Mouse (Mus musculus) activated CD4-positive, CD25-positive, alpha-beta regulatory T cell, adult 4 months (primary cell): ENCODE data around the gene Gm9958. TPM values are rescaled to one million over a fixed set of nuclear protein-coding genes. Genes with fewer than 3 reads are reported as not detected.

Experiments used
- ATAC-seq: one replicate; pipeline ENCODE4 v1.8.0; 2017
- polyA plus RNA-seq, 2 experiments: library from polyadenylated mRNA; unstranded; fragments of 100-300 nt; shearing (Covaris generic); gene quantifications; one replicate each; pipeline ENCODE4 v1.2.1; 2017

Gm9958 gene
- polyA plus RNA-seq, 2 experiments from 2014 or later = 0.61 to 7.6 TPM

GRCm38 (mm10) chr5:90414142-90414924, 47.3 kb downstream of the Gm9958 start:
- no peak for ATAC-seq

DNA sequence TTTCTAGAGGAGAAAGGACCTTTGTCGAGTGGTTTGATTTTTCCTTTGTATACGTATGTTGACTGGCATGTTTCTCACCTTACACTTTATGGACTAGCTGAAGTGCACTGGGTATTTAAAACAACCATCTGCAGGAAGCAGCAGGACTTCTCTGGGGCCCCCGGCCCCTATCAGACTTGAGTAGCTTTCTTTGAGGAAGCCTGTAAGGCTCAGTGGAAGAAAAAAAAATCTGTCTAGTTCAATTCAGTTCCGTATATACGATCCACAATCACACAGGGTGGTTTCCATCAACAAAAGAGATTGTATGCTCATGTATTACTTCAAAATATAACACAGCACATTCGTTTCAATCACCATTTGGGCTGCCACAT, 47.9 kb downstream of the Gm9958 start:
- ATAC-seq = no peak

Other genes starting within 250 kb of the Gm9958 start
- 10 to 100 TPM; 14.9 to 24.0 TPM for gene Cox18, start 143.2 kb upstream of the Gm9958 start, polyA plus RNA-seq
- gene Ankrd17, start 627 bp upstream of the Gm9958 start, polyA plus RNA-seq = 10 to 100 TPM; 41.9 to 48.9 TPM
- gene Alb, start 93.7 kb downstream of the Gm9958 start, polyA plus RNA-seq = not detected
- 1 to 10 TPM; 2.8 to 3.2 TPM for gene Afp, start 123.5 kb downstream of the Gm9958 start, polyA plus RNA-seq
- under 1 TPM in 1 of 2 experiments, not detected in 1; 0.21 TPM for gene Afm, start 151.7 kb downstream of the Gm9958 start, polyA plus RNA-seq
- gene 5830473C10Rik, start 193.9 kb downstream of the Gm9958 start, polyA plus RNA-seq = not detected